Mouse (Mus musculus) CH12F3 (cell line): ENCODE data around the gene Cab39l.

Source experiments
- in situ Hi-C: fragments of 300-500 bp; cut with MboI; formaldehyde crosslinking; loops from 2 replicates; pipeline ENCODE4 v1.14.3; 2020; ENCODE audit warnings: low sequenced_read_pairs

The Cab39l gene

DNA sequence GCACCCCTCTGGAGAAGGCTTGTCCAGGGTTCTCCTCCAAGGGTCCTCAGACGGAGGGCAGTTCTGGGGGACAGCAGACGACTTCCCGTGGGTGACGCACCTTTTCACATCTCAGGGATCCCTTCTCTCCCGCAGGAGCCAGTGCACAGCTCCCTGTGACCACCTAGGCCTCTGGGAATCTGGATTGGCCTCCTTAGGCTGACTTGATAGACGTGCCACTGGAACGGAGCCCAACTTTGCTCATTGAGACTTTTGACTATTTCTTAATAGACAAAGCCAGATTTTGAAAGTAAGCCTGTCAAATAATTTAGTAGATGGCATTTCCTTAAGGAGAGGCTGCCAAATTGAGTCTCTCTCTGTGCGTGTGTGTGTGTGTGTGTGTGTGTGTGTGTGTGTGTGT, 185.9 kb downstream of the Cab39l start:
- in situ Hi-C loops, result no loop called here

DNA sequence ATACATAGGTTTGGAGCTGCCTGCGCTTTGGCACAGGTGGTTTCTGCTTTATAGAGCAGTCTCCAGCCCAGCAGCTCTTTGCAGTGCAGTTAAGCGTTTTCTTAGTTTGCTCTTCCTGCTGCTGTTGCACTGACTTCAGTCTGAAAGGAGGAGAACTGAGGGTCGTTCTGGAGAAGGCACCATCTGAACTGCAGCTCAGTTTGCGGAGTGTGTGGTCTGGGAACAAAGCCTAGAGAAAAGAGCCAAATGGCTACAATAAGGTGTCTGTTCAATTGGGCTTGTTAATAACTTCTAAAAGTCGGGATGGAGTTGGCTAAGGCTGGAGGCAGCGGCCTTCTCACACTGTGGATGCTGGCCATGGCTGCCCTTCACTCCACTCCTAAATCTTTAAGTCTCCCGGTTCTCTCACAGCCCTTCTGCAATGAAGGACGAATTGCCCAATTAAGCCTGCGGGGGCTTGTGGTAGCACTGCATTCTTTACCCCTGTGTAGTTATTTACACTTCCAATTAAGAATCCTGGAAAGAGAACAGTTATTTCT, 186.4 kb downstream of the Cab39l start:
- in situ Hi-C loops, result no loop called here

DNA sequence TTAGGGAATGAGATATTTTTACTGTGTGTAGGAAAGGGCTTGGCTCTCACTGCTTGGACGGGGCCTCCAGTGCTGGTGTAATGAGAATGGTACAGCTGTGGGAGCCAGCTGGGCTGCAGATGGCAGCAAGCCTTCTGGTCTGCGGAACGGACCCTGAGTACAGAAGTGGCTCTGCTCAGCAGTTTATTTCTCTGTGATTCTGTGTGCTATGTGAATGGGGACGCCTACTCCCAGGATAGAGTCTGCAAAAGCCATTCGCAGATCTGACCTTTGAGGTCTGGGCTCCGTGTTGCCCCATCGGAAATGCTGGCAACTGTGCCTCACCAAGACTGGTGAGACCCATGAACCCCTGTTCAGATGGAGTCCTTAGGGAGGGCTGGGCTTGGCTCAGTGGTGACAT, 187.1 kb downstream of the Cab39l start:
- in situ Hi-C loops, result no loop called here

DNA sequence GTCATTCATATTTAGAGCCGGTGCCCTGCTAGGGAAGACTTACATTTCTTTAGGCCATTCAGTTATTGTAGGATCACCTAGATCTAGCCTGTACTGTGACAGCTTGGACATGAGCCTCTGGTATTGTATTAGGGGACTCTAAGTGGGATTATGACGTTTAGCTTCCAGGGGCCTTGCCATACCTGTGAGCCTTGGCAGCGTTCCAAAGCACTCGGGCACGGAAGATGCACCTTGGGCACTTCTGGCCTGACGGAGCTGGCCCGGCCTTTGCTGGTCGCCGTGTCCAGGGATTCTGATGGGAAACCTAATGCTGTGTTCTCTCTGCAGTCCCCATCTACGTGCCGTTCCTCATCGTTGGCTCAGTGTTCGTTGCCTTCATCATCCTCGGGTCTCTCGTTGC, 188.5 kb downstream of the Cab39l start:
- in situ Hi-C loops, result no loop called here

DNA sequence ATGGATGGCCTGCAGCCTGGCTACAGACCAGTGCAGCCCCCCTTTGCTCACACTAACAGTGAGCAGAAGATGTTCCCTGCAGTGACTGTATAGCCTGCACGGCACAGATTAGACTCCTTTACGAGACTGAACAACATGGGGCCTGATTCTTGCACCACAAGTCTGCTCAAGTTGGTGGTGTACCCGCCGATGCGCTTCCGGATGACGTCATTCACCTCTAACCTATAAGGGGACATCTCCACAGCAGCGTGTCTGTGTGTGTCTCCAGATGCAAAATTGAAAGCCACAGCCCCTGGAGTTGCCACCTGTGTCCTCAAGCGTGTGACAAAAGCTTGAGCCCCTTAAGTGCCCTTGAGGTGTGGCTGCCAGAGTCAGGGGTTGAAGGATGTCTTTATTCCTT, 189.3 kb downstream of the Cab39l start:
- in situ Hi-C loops, result no loop called here

DNA sequence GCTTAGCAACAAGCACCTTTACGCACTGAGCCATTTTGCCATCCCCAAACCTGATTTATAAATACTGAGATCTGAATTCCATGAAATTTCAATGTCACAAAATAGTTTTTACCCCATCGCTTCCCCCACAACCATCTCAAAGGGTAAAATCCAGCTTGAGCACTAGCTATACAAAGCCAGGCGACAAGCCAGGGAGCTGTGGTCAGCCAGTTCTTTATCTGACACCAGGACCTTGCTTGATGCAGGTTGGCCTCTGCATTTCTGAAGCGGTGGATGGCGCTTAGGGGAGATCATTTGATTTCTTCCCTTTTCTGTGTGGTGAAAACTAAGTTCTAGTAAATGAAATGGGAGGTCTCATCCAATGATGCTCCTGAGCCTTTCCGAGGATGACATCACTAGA, 191.3 kb downstream of the Cab39l start:
- in situ Hi-C loops, result no loop called here

DNA sequence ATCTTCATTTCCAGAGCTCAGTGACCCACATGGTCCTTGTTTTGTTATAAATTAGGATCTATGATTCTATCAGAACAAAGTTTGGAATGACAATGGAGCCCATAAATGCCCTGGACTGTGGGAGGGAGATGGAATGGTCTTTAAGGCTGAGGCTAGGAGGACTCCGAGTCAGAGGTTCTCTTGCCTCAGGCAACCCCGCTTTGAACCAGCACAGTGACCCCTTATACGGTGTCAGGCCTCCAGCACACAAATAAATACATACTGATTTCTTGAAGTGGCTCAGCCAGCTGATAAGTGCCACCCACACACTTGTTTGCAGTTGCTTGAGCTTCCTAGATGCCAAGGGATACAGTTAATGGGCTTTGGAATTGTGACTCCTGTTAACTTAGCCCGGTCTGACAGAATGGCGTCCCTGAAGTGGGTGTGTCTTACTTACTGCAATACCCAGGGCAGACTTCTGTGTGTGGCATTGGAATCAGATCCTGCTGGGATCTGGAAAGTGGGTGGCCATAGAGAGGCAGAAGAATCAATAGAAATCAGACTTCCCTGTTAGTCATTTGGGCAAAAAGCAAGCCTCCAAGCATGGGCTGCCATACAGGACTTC, 192.6 kb downstream of the Cab39l start:
- in situ Hi-C loops, result no loop called here

DNA sequence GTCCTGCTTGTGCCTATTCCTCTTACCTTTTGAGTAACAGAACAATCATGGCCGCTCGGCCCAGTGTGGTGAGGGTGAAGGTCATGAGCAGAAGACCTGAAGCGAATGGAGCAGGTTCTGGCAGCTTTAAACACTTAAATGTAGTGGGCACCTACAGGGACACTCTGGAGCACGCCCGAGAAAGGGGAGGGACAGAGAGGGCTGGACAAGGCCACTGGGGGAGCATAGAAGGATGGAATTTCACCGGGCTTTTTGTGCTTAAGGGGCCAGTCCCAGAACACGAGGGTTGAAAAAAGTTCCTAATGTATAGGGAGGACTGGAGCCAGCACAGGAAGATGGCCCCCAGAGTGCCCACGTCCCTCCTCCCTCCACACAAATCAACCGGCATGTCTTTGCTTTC, 193.2 kb downstream of the Cab39l start:
- in situ Hi-C loops, result no loop called here
